Mouse (Mus musculus): ENCODE data around the gene Snd1. TPM values are rescaled to one million over a fixed set of nuclear protein-coding genes. Genes with fewer than 3 reads are reported as not detected.

Gene Snd1
- polyA plus RNA-seq, 1 experiment from 2014 or later: 56.1 TPM

DNA sequence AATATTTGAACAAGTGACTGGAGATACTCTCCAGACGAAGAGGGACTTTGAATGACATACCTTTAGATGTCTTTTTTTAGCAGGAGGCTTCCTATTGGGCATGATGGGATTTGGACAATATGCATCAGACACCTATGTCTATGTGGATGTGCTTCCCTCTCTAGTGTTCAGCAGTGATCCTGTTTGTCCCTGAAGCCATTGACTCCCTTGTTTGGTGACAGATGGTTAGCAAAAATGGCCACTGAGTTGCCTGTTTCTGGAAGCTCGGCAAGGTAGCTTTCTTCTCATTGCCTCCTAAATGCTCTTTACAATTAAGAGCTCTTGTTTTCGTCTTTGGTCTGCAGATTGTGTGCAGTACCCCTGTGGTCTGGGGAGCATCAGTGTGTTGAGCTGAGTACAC is 158.7 kb downstream of the Snd1 start:
- WGBS (ENCODE audit: insufficient replicate concordance): 61% methylated on average over 3 of the region's 3 CpGs
- Histone ChIP-seq H3K27ac (ENCODE audit: low read length) (no peak overlapping the region), H3K9ac (ENCODE audit: low read depth, low read length) (no peak overlapping the region), H3K36me3 (ENCODE audit: control insufficient read depth, insufficient read depth) (no peaks in the 10 kb centered on the region), H3K4me2 (ENCODE audit: low read depth, low read length) (no peak overlapping the region), H3K4me1 (ENCODE audit: control insufficient read depth, low read depth, low read length) (peaks cover 24% of the 10 kb centered on the region), H3K27me3 (ENCODE audit: control insufficient read depth, insufficient read depth, low read depth, low read length) (no peaks in the 10 kb centered on the region), H3K9me3 (replicated peaks; ENCODE audit: control insufficient read depth, low read length) (no peaks in the 10 kb centered on the region), H3K4me3 (ENCODE audit: low read depth, low read length) (no peak overlapping the region)
- ATAC-seq (ENCODE audit: low read depth): no peak

DNA sequence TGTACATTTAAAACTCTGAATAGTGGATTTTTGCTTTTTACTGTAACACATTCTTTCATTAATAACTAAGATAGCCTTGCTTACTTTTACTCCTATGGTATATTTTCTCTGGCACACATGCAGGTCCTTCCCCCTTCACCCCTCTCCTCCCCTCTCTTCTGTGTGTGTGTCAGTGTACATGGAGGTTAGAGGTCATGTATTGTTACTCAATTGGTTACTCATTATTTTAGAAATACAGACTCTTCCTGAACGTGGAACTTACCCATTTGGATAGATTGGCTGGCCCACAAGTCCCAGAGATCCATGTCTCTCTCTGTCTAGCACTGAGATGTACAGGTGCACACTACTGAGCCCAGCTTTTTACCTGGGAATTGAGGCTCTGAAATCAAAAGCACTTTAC is 160.2 kb downstream of the Snd1 start:
- H3K9me3 ChIP-seq (replicated peaks; ENCODE audit: control insufficient read depth, low read length): no peaks in the 10 kb centered on the region
- H3K27ac ChIP-seq (ENCODE audit: low read length): no peak overlapping the region
- H3K36me3 ChIP-seq (ENCODE audit: control insufficient read depth, insufficient read depth): no peaks in the 10 kb centered on the region
- H3K9ac ChIP-seq (ENCODE audit: low read depth, low read length): no peak overlapping the region
- H3K4me3 ChIP-seq (ENCODE audit: low read depth, low read length): no peak overlapping the region
- H3K4me1 ChIP-seq (ENCODE audit: control insufficient read depth, low read depth, low read length): peaks cover 18% of the 10 kb centered on the region
- no peak overlapping the region for H3K4me2 ChIP-seq (ENCODE audit: low read depth, low read length)
- WGBS (ENCODE audit: insufficient replicate concordance): 50% methylated on average over 1 of the region's 1 CpGs
- H3K27me3 ChIP-seq (ENCODE audit: control insufficient read depth, insufficient read depth, low read depth, low read length): no peaks in the 10 kb centered on the region
- peak; percentile 77 for ATAC-seq (ENCODE audit: low read depth)

DNA sequence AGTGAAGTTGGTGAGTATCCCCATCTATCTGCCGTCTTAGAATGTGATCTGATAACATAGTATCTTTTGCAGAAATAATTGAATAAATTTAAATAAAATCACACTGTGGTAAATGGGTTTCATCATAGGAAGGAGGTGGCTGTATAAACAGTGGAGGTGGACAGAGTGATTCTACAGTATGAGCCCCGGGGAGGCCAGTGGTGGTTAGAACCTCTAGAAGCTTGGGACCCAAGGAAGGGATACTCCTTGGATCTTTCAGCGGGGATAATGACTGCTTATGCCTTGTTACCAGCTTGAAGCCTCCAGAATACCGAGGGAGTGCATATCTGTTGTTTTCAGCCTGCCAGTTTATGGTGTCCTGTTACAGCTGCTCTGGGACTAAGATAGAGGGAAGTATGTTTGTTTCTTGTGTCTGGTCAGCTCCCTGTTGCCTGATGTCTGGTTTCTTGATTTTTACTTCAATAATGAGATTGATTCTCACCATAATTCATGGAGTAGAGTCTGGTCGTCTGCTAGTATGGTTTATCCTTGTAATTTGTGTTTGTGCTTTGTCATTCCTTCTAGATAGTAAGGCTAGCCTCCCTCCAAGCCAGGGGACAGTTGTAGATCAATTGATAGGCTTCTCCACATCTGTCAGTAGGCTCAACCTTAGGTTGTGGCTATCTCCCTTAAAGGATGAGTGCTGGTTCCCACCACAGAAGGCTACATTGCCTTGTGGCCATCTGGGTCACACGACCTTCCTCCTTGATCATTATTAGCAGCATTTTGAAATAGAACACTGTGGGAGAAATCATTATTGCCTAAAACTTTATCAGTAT is 160.8 kb downstream of the Snd1 start:
- ATAC-seq (ENCODE audit: low read depth): peak; percentile 62
- H3K9ac ChIP-seq (ENCODE audit: low read depth, low read length): no peak overlapping the region
- H3K9me3 ChIP-seq (replicated peaks; ENCODE audit: control insufficient read depth, low read length): no peaks in the 10 kb centered on the region
- 48% methylated on average over 6 of the region's 6 CpGs for WGBS (ENCODE audit: insufficient replicate concordance)
- peaks cover 18% of the 10 kb centered on the region for H3K4me1 ChIP-seq (ENCODE audit: control insufficient read depth, low read depth, low read length)
- H3K4me2 ChIP-seq (ENCODE audit: low read depth, low read length): no peak overlapping the region
- no peak overlapping the region for H3K27ac ChIP-seq (ENCODE audit: low read length)
- H3K27me3 ChIP-seq (ENCODE audit: control insufficient read depth, insufficient read depth, low read depth, low read length): no peaks in the 10 kb centered on the region
- no peak overlapping the region for H3K4me3 ChIP-seq (ENCODE audit: low read depth, low read length)
- no peaks in the 10 kb centered on the region for H3K36me3 ChIP-seq (ENCODE audit: control insufficient read depth, insufficient read depth)

DNA sequence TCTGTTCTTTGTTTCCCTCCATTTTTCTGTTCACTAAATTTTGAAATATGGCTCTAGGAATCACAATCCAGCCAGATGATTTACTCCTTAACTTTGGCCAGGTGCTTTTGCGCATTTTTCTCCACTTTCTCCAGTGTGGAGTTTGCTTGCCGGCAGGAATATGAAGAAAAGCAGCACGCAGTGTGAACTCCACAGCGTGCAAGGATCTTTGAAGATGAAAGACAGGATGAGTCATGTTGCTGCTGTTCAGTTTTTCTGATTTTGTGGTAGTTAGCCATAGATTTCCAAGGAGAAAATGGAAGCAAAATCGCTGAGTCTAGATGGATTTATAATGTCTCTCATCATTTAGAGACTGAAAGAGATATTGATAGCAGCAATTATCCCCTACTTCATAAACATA is 165.1 kb downstream of the Snd1 start:
- peaks cover 14% of the 10 kb centered on the region for H3K4me1 ChIP-seq (ENCODE audit: control insufficient read depth, low read depth, low read length)
- H3K27ac ChIP-seq (ENCODE audit: low read length): no peak overlapping the region
- H3K27me3 ChIP-seq (ENCODE audit: control insufficient read depth, insufficient read depth, low read depth, low read length): no peaks in the 10 kb centered on the region
- 87% methylated on average over 5 of the region's 5 CpGs for WGBS (ENCODE audit: insufficient replicate concordance)
- no peak for ATAC-seq (ENCODE audit: low read depth)
- H3K4me3 ChIP-seq (ENCODE audit: low read depth, low read length): no peak overlapping the region
- no peak overlapping the region for H3K4me2 ChIP-seq (ENCODE audit: low read depth, low read length)
- H3K36me3 ChIP-seq (ENCODE audit: control insufficient read depth, insufficient read depth): no peaks in the 10 kb centered on the region
- H3K9ac ChIP-seq (ENCODE audit: low read depth, low read length): no peak overlapping the region
- H3K9me3 ChIP-seq (replicated peaks; ENCODE audit: control insufficient read depth, low read length): no peaks in the 10 kb centered on the region

DNA sequence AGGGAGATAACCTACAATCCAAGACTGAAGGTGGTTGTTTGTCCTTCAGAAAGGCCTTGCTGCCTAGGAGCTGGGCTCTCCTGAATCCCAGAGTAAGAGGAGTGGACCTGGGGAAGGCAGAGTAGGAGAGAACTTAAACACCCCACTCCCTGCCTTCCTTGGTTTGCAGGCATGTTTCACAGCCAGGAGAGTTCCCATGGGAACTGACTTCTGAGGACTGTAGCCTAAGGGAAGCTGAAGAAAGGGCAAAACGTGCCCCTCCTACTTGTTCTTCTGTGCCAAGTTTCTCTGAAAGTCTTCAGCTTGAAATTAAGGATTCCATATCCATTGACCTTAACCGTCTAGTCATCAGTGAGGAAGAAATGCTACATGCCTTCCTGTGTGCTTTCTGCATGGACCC is 168.0 kb downstream of the Snd1 start:
- Histone ChIP-seq H3K27ac (ENCODE audit: low read length) (no peak overlapping the region), H3K4me3 (ENCODE audit: low read depth, low read length) (no peak overlapping the region), H3K27me3 (ENCODE audit: control insufficient read depth, insufficient read depth, low read depth, low read length) (no peaks in the 10 kb centered on the region)

DNA sequence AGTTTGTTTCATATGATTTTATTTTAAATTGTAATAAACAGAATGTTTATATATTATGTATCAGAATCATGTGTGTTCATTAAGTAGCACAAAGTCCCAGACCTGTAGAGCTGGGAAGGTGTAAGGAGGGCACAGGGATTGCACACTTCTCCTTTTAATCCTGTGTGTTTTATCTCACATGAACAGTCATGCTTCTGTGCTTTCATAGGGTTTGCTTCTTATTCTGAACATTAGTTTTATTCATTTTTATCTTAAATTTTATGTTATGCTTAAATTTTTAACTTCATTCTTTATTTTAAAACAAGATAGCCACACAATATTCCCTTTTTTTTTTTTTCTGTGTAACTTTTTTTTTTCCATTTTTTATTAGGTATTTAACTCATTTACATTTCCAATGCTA is 170.3 kb downstream of the Snd1 start:
- Histone ChIP-seq H3K4me2 (ENCODE audit: low read depth, low read length) (no peak overlapping the region), H3K9ac (ENCODE audit: low read depth, low read length) (no peak overlapping the region), H3K9me3 (replicated peaks; ENCODE audit: control insufficient read depth, low read length) (no peaks in the 10 kb centered on the region), H3K27me3 (ENCODE audit: control insufficient read depth, insufficient read depth, low read depth, low read length) (no peaks in the 10 kb centered on the region), H3K4me1 (ENCODE audit: control insufficient read depth, low read depth, low read length) (no peaks in the 10 kb centered on the region), H3K36me3 (ENCODE audit: control insufficient read depth, insufficient read depth) (no peaks in the 10 kb centered on the region), H3K27ac (ENCODE audit: low read length) (no peak overlapping the region), H3K4me3 (ENCODE audit: low read depth, low read length) (no peak overlapping the region)
- ATAC-seq (ENCODE audit: low read depth): no peak

More for the DNA sequence above, 168.0 kb downstream of the Snd1 start:
- H3K4me1 ChIP-seq (ENCODE audit: control insufficient read depth, low read depth, low read length): no peaks in the 10 kb centered on the region
- no peak overlapping the region for H3K4me2 ChIP-seq (ENCODE audit: low read depth, low read length)
- WGBS (ENCODE audit: insufficient replicate concordance): 55% methylated on average over 2 of the region's 2 CpGs
- no peaks in the 10 kb centered on the region for H3K9me3 ChIP-seq (replicated peaks; ENCODE audit: control insufficient read depth, low read length)
- H3K36me3 ChIP-seq (ENCODE audit: control insufficient read depth, insufficient read depth): no peaks in the 10 kb centered on the region
- ATAC-seq (ENCODE audit: low read depth): no peak
- no peak overlapping the region for H3K9ac ChIP-seq (ENCODE audit: low read depth, low read length)

DNA sequence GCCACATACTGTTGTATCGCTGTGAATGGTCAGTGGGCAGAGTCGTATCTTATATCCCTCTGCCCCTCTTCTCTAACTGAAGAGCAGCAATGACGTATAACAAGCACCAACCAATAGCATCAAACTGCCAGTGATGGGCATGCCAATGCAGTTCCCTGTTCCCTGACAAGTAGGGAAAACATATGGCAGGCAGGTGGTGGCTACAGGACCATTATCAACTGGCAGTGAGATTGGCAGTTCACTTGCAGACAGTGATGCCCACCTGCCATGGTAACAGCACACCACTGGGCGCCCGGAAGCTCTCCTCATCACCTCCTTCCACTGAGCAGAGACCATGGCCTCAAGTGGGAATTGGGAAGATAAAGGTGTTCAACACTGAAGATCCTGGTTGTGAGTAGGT is 181.6 kb downstream of the Snd1 start:
- Histone ChIP-seq H3K4me1 (ENCODE audit: control insufficient read depth, low read depth, low read length) (no peaks in the 10 kb centered on the region), H3K27me3 (ENCODE audit: control insufficient read depth, insufficient read depth, low read depth, low read length) (no peaks in the 10 kb centered on the region), H3K4me3 (ENCODE audit: low read depth, low read length) (no peak overlapping the region), H3K4me2 (ENCODE audit: low read depth, low read length) (no peak overlapping the region), H3K9ac (ENCODE audit: low read depth, low read length) (no peak overlapping the region), H3K27ac (ENCODE audit: low read length) (no peak overlapping the region), H3K36me3 (ENCODE audit: control insufficient read depth, insufficient read depth) (no peaks in the 10 kb centered on the region), H3K9me3 (replicated peaks; ENCODE audit: control insufficient read depth, low read length) (no peaks in the 10 kb centered on the region)
- ATAC-seq (ENCODE audit: low read depth): no peak
- WGBS (ENCODE audit: insufficient replicate concordance): 86% methylated on average over 5 of the region's 5 CpGs

DNA sequence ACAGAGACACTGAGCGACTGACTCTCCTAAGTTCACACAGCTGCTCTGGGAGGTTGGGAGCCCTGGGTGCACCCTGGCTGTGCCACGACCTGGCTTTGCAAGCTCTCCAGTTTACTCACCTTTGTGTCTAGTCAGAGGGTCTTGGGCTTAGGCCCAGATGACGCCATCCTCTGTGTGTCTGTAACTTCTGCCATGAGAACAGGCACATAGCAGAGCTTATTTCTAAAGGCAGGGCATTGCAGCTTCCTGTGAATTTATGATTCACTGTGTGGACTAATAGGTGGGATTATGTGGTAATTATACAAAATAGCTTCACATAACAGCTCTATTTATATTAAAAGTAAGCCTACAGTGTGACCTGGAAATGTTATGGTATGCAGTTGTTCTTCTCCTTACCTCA is 188.1 kb downstream of the Snd1 start:
- ATAC-seq (ENCODE audit: low read depth): no peak
- no peaks in the 10 kb centered on the region for H3K27me3 ChIP-seq (ENCODE audit: control insufficient read depth, insufficient read depth, low read depth, low read length)
- H3K27ac ChIP-seq (ENCODE audit: low read length): no peak overlapping the region
- H3K4me3 ChIP-seq (ENCODE audit: low read depth, low read length): no peak overlapping the region
- no peaks in the 10 kb centered on the region for H3K9me3 ChIP-seq (replicated peaks; ENCODE audit: control insufficient read depth, low read length)
- no peaks in the 10 kb centered on the region for H3K4me1 ChIP-seq (ENCODE audit: control insufficient read depth, low read depth, low read length)
- no peaks in the 10 kb centered on the region for H3K36me3 ChIP-seq (ENCODE audit: control insufficient read depth, insufficient read depth)
- WGBS (ENCODE audit: insufficient replicate concordance): 75% methylated on average over 3 of the region's 3 CpGs
- no peak overlapping the region for H3K4me2 ChIP-seq (ENCODE audit: low read depth, low read length)
- no peak overlapping the region for H3K9ac ChIP-seq (ENCODE audit: low read depth, low read length)

DNA sequence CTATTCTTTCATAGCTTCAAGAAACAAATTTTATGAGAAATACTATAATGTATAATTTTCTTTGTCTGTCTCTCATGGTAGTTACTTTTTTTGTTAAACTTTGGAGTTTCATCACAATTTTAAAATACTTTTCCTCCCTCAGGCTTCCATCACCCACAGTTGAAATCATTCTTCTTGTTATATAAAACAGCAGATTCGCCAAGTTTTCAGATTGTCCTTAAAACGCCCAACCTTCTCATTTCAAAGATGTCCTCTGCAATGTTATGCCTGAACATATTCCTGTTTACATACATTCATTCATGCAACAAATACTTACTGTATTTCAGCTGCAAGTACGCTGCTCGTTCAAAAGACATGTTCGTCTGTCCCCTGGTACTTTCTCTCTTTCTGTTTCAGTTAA is 188.7 kb downstream of the Snd1 start:
- Histone ChIP-seq H3K9ac (ENCODE audit: low read depth, low read length) (no peak overlapping the region), H3K9me3 (replicated peaks; ENCODE audit: control insufficient read depth, low read length) (no peaks in the 10 kb centered on the region), H3K4me3 (ENCODE audit: low read depth, low read length) (no peak overlapping the region), H3K27ac (ENCODE audit: low read length) (no peak overlapping the region), H3K4me1 (ENCODE audit: control insufficient read depth, low read depth, low read length) (no peaks in the 10 kb centered on the region), H3K36me3 (ENCODE audit: control insufficient read depth, insufficient read depth) (no peaks in the 10 kb centered on the region), H3K4me2 (ENCODE audit: low read depth, low read length) (no peak overlapping the region), H3K27me3 (ENCODE audit: control insufficient read depth, insufficient read depth, low read depth, low read length) (no peaks in the 10 kb centered on the region)
- ATAC-seq (ENCODE audit: low read depth): no peak
- 80% methylated on average over 5 of the region's 5 CpGs for WGBS (ENCODE audit: insufficient replicate concordance)

Measured in liver, embryonic 16.5 days (tissue).